Mouse (Mus musculus) testis, postnatal 10 days (tissue): ENCODE data around the gene Snrnp25.

Experiments
- DNase-seq: peaks from one replicate; pipeline ENCODE4 v3.0.0; 2021; ENCODE audit warnings: low spot score

Snrnp25 gene

GRCm38 (mm10) chr11:32224468-32225139, 19.4 kb downstream of the Snrnp25 start:
- DNase-seq, result peak; percentile 86

GRCm38 (mm10) chr11:32225222-32226104, 20.2 kb downstream of the Snrnp25 start:
- no peak for DNase-seq

DNA sequence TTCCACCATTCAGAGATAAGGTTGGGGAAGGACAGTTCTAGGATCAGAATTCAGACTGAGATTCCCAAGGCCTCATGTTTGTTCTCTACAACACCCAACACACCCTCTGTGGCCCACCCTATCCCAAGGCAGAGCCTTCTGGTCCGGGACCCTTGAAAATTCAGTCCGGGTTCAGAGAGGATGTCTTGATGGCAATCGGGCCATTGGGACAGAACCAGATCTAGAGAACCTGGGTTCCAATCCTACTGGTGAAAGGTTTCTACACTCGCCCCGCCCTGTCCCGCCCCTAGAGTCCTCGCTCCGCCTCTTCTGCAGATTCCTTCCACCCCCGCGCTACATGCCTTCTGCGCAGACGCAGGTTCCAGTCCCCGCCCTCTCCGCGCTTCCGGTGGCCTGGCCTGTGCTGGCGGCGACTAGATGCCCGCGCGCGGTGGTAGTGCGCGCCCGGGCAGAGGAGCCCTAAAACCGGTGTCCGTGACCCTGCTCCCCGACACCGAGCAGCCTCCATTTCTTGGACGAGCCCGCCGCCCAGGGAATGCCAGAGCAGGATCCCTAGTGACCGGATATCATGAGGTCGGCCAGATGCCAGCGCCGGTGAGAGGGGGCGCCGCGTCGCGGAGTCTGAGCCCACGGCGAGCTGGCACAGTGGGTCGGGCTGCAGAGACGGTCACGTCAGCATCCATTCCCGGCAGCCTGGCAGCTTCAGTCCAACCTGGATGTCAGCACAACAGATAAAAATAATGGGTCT, 21.1 kb downstream of the Snrnp25 start, which contains the start of gene Mpg:
TSS of gene Mpg (plus strand) at position 382 of the 748 bp plus-strand sequence.
- DNase-seq, result peak; percentile 92

DNA sequence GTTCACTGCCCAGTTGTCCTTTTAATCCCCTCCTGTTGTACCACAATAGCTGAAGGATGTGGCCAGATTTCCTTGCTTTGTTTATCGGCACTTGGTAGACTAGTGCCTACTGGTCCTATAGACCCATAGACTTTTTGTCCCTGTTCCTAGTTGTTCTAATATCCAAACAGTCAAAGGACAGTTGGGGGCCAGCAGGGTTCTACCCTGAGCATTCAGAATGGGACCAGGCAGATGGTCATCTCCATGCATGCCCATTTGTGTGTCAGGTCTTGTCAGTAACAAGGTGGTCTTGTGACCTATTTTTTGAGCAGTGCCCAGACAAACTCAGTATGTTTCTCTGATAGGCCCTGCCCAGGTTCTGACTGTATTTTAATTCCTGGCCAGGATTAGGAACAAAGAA, 21.8 kb downstream of the Snrnp25 start:
- no peak for DNase-seq

DNA sequence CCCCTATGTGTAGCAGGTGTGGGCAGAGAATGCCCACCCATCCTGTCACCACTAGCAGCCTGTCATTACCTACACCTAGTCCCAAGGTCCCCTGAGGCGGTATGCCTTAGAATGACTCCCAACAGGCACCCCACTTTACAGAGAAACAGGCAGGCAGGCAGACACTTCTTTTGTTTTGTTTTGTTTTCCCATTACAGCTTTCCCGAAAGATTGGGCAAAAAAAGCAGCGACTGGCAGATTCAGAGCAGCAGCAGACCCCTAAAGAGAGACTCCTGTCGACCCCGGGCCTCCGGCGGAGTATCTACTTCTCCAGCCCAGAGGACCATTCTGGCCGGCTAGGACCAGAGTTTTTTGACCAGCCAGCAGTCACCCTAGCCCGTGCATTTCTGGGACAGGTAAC, 22.3 kb downstream of the Snrnp25 start:
- no peak for DNase-seq

- DNase-seq, result no peak
Measured at GRCm38 (mm10) chr11:32228292-32228845, 23.2 kb downstream of the Snrnp25 start.

DNA sequence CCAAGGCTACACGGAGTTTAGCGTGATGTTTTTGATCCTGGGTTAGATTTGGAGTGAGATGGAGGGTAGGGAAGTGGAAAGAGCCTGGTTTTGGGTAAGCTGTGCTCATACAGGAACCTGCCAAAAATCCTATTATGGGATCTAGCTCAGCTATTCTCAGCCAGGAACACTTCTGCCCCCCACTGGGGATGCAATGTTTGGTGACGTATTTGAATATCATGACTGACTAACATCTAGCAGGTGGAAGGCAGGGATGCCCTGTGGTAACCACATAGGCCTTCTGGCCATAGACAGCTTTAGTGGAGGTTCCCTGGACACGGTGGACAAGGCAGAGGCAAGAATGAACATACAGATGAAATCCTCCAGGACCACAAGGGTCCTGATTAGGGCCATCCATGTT, 25.0 kb downstream of the Snrnp25 start:
- no peak for DNase-seq

DNA sequence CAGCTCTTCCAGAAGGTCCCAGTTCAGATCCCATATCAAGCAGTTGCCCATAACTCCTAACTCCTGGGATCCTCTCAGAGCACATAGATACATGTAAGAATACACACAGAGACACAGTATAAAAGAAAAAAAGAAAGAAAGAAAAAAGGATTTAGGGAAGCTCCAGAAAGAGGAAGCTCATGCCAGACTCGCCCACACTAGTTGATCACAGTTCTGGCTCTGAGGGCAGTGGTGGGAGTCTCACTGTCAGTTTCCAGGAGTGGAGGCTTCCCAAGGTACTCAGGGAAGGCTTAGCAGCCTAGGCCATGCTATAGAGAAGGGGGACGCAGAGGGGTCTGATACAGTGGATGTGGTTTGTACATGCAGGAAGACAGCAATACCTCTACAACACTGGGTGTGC, 25.9 kb downstream of the Snrnp25 start:
- DNase-seq, result no peak

DNA sequence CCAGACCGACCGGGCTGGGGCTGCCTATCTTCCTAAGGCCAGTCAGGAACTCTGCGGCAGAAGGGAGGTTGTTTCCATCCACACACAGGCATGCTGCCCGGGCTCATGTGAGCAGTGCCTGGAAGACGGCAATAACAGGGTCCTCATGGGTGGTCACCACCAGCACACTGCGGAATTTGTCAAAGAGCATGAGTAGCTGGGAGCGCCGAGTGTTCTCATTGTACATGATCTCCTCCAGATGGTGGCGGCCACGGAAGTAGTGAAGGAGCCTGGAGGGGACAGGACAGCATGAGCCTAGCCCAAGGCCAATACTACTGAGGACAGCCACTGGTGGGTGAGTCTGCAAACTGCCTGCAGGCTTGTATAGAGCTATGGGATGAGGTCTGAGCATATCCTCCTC, 27.6 kb downstream of the Snrnp25 start:
- no peak for DNase-seq

- DNase-seq, result no peak
Measured at GRCm38 (mm10) chr11:32233895-32234294, 28.7 kb downstream of the Snrnp25 start.

- DNase-seq, result no peak
Measured at GRCm38 (mm10) chr11:32234816-32235485, 29.7 kb downstream of the Snrnp25 start.

- peak; percentile 85 for DNase-seq
Measured at GRCm38 (mm10) chr11:32235646-32236045, 30.4 kb downstream of the Snrnp25 start.

DNA sequence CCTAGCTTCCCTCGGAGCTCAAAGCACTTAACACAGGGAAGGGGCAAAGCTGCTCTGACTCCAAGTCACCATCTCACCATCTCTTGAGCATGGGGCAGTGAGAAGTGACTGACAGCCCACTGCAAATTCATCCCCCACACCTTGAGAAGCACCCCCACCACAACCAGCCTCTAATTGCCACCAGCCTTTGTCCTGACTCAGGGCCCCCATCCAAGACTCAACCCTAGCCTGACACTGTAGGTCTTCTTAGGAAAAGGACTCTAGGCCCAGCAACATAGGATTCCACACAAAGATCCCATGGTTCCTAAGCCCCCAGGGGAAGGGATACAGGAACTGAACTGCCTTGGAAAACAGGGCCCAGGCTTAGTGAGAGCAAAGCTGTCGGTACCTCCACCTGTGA, 30.9 kb downstream of the Snrnp25 start:
- DNase-seq, result no peak

- DNase-seq, result peak; percentile 87
Measured at GRCm38 (mm10) chr11:32236712-32237410, 31.6 kb downstream of the Snrnp25 start.

GRCm38 (mm10) chr11:32237411-32237795, 32.2 kb downstream of the Snrnp25 start:
- no peak for DNase-seq

DNA sequence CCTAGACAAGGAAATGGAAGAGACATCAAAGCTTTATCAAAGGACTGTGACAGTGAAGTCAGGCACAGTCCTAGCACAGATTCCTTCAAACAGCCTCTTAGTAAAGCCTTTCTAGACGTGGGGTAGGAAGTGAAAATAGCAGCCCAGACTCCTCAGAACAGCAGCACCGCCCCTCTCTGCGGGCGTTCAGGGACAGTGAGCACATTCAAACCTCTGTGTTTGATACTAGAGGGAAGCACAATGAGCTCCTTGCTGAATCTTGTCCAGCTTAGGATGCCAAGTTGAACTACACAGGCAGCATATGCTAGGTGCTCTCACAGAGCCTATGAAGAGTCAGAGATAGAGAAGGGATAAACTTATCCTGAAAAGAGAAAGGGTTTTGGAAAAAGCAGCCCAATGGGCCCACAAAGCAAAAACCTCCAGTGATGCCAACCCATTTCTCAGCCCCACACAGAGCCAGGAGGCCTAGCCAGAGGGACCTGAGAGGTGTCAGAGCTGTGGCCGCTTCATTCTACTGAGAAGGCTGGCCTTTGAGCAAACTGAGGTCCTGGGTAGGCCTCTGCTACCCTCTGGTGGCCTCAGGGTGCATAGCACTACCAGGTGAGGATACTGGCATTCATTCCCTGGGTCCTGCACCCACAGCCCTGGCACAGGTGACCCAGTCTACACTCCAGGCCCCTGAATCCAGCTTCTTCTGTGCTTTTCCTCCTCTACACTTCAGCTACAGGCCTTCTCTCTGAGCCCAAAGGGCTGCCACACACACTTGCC, 33.1 kb downstream of the Snrnp25 start:
- DNase-seq, result peak; percentile 76

GRCm38 (mm10) chr11:32241391-32241790, 36.2 kb downstream of the Snrnp25 start:
- no peak for DNase-seq

GRCm38 (mm10) chr11:32242209-32242608, 37.0 kb downstream of the Snrnp25 start:
- no peak for DNase-seq

DNA sequence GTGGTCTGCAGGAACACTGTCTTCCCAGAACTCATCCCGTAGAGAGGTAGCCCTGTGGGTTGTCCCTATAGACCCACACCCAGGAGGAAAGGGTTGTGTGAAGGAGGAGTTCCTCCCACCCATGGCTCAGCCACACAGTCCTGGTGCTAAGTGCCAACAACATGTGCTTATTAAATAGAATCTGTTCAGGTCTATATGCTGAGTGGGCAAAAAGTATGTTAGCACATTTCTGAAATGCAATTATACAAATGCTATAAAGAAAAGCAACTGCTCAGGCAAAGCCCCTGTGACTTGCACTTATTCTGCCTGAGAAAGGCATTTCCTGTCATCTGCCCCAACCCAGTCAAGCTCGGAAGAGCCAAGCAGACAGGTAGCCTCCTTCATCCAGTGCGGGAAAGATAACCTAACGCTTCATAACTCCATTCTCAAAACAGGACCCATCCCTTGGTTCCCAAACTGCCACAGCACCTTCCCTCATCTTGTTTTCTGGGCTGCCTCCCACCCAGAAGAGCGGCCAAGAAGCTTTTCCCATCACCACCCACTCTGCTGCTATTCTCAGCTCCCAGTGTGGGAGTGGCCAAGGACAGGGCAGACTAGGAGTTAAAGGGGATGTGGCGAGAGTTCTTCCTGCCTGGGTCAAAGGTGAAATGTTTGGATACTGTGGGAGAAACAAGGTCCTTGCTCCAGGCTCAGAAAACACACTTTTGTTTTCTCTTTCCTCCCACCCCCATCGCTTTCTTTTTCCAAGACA, 38.2 kb downstream of the Snrnp25 start:
- DNase-seq, result no peak

- peak; percentile 72 for DNase-seq
Measured at GRCm38 (mm10) chr11:32244064-32244463, 38.8 kb downstream of the Snrnp25 start.
